Mouse (Mus musculus): ENCODE results near the gene Esyt1. TPM values are rescaled to one million over a fixed set of nuclear protein-coding genes. Genes with fewer than 3 reads are reported as not detected.

Gene Esyt1
- 2.4 and 3.7 TPM in 2 replicates for polyA plus RNA-seq (2021; fragmentation: Nextera tagmentation)
- long read RNA-seq, experiment 1, transcript Esyt1-201 (31 exons, 3,981 nt), result major isoform, 8 of 9 reads
- long read RNA-seq, experiment 1, partial matches to known transcripts, result 0 of 9 reads
- long read RNA-seq, experiment 1, other reads (novel, unspliced or antisense), result 1 of 9 reads
- long read RNA-seq, experiment 2, partial matches to known transcripts, result 2 of 3 reads
- long read RNA-seq, experiment 2, other reads (novel, unspliced or antisense), result 0 of 3 reads

GRCm38 (mm10) chr10:128525671-128526308 lies at the start of gene Esyt1:
Esyt1 (minus strand) TSS chr10:128525871.

GRCm38 (mm10) chr10:128565788-128566531 lies 40.3 kb upstream of the Esyt1 start, which contains the start of gene Pa2g4:
Pa2g4 (minus strand) TSS chr10:128565987.

GRCm38 (mm10) chr10:128548947-128549681 lies 23.4 kb upstream of the Esyt1 start, which contains the start of gene Rpl41:
Rpl41 (minus strand) TSS chr10:128549305.

GRCm38 (mm10) chr10:128547361-128548032 lies 21.8 kb upstream of the Esyt1 start, which contains the start of gene Zc3h10:
Zc3h10 (minus strand) TSS chr10:128547774.

GRCm38 (mm10) chr10:128498590-128498989 lies 27.1 kb downstream of the Esyt1 start, which contains the start of gene Myl6b:
Myl6b (minus strand) TSS chr10:128498685.

GRCm38 (mm10) chr10:128493695-128494666 lies 31.7 kb downstream of the Esyt1 start, which contains the start of gene Myl6:
Myl6 (minus strand) TSS chr10:128494145.

Other genes starting within 250 kb of the Esyt1 start
- gene Il23a, start 227.1 kb downstream of the Esyt1 start, polyA plus RNA-seq (2021; fragmentation: Nextera tagmentation), result 0.15 TPM in 1 of 2 replicates, not detected in the other
- 2.5 and 2.8 TPM in 2 replicates for gene Pan2, start 222.5 kb downstream of the Esyt1 start, polyA plus RNA-seq (2021; fragmentation: Nextera tagmentation)
- 113 and 142 TPM in 2 replicates for gene Cnpy2, start 203.4 kb downstream of the Esyt1 start, polyA plus RNA-seq (2021; fragmentation: Nextera tagmentation)
- gene Cs, start 188.1 kb downstream of the Esyt1 start, polyA plus RNA-seq (2021; fragmentation: Nextera tagmentation), result 189 and 199 TPM in 2 replicates
- 20.7 and 55.1 TPM in 2 replicates for gene Coq10a, start 156.9 kb downstream of the Esyt1 start, polyA plus RNA-seq (2021; fragmentation: Nextera tagmentation)
- 5.9 and 11.9 TPM in 2 replicates for gene Ankrd52, start 148.8 kb downstream of the Esyt1 start, polyA plus RNA-seq (2021; fragmentation: Nextera tagmentation)
- 0.25 and 0.39 TPM in 2 replicates for gene Slc39a5, start 124.6 kb downstream of the Esyt1 start, polyA plus RNA-seq (2021; fragmentation: Nextera tagmentation)
- 98.0 and 168 TPM in 2 replicates for gene Nabp2, start 114.4 kb downstream of the Esyt1 start, polyA plus RNA-seq (2021; fragmentation: Nextera tagmentation)
- 67.9 and 86.2 TPM in 2 replicates for gene Rnf41, start 114.2 kb downstream of the Esyt1 start, polyA plus RNA-seq (2021; fragmentation: Nextera tagmentation)
- 61.2 and 108 TPM in 2 replicates for gene Smarcc2, start 66.6 kb downstream of the Esyt1 start, polyA plus RNA-seq (2021; fragmentation: Nextera tagmentation)
- 1,011 and 1,043 TPM in 2 replicates for gene Myl6, start 31.7 kb downstream of the Esyt1 start, polyA plus RNA-seq (2021; fragmentation: Nextera tagmentation)
- gene Myl6b, start 27.2 kb downstream of the Esyt1 start, polyA plus RNA-seq (2021; fragmentation: Nextera tagmentation), result 2.5 and 5.2 TPM in 2 replicates
- 6.2 and 7.6 TPM in 2 replicates for gene Zc3h10, start 21.9 kb upstream of the Esyt1 start, polyA plus RNA-seq (2021; fragmentation: Nextera tagmentation)
- gene Rpl41, start 23.4 kb upstream of the Esyt1 start, polyA plus RNA-seq (2021; fragmentation: Nextera tagmentation), result 7,009 and 7,293 TPM in 2 replicates
- 45.7 and 60.1 TPM in 2 replicates for gene Pa2g4, start 40.1 kb upstream of the Esyt1 start, polyA plus RNA-seq (2021; fragmentation: Nextera tagmentation)
- gene Erbb3, start 63.8 kb upstream of the Esyt1 start, polyA plus RNA-seq (2021; fragmentation: Nextera tagmentation), result 1.4 and 1.7 TPM in 2 replicates
- gene Rps26, start 100.9 kb upstream of the Esyt1 start, polyA plus RNA-seq (2021; fragmentation: Nextera tagmentation), result 1,144 and 1,161 TPM in 2 replicates
- 3.2 and 6.0 TPM in 2 replicates for gene Ikzf4, start 120.1 kb upstream of the Esyt1 start, polyA plus RNA-seq (2021; fragmentation: Nextera tagmentation)
- gene Suox, start 148.2 kb upstream of the Esyt1 start, polyA plus RNA-seq (2021; fragmentation: Nextera tagmentation), result 7.3 and 7.4 TPM in 2 replicates
- gene Rab5b, start 170.4 kb upstream of the Esyt1 start, polyA plus RNA-seq (2021; fragmentation: Nextera tagmentation), result 45.1 and 76.1 TPM in 2 replicates
- 0.31 and 0.96 TPM in 2 replicates for gene Pmel, start 178.3 kb upstream of the Esyt1 start, polyA plus RNA-seq (2021; fragmentation: Nextera tagmentation)
- 1.3 TPM in 2 replicates for gene Cdk2, start 179.2 kb upstream of the Esyt1 start, polyA plus RNA-seq (2021; fragmentation: Nextera tagmentation)
- 4.4 and 4.6 TPM in 2 replicates for gene Dgka, start 219.0 kb upstream of the Esyt1 start, polyA plus RNA-seq (2021; fragmentation: Nextera tagmentation)
- gene Pym1, start 222.0 kb upstream of the Esyt1 start, polyA plus RNA-seq (2021; fragmentation: Nextera tagmentation), result 6.4 and 11.2 TPM in 2 replicates